Mouse (Mus musculus): ENCODE measurements around the gene Lsm7. TPM values are rescaled to one million over a fixed set of nuclear protein-coding genes. Genes with fewer than 3 reads are reported as not detected.

The Lsm7 gene
- polyA plus RNA-seq, 1 experiment from 2014 or later: 268 TPM

GRCm38 (mm10) chr10:80870993-80871392, 16.0 kb upstream of the Lsm7 start:
- Histone ChIP-seq H3K27me3 (no peaks in the 10 kb centered on the region), H3K27ac (replicated peaks) (no peak overlapping the region), H3K36me3 (peaks cover 16% of the 10 kb centered on the region; the same call in 1 of the 2 replicates), H3K9ac (replicated peaks) (no peak overlapping the region), H3K9me3 (no peaks in the 10 kb centered on the region), H3K4me2 (replicated peaks) (no peak overlapping the region), H3K4me1 (no peaks in the 10 kb centered on the region), H3K4me3 (no peak overlapping the region)
- no peak for ATAC-seq (replicated peaks)
- WGBS: 54% methylated on average over 4 of the region's 6 CpGs

GRCm38 (mm10) chr10:80864446-80864845, 9.4 kb upstream of the Lsm7 start:
- Histone ChIP-seq H3K4me3 (no peak overlapping the region), H3K27me3 (no peaks in the 10 kb centered on the region), H3K9me3 (no peaks in the 10 kb centered on the region), H3K4me2 (replicated peaks) (no peak overlapping the region), H3K36me3 (peaks cover 31% of the 10 kb centered on the region), H3K4me1 (no peaks in the 10 kb centered on the region), H3K9ac (replicated peaks) (no peak overlapping the region), H3K27ac (replicated peaks) (no peak overlapping the region)
- no peak for ATAC-seq (replicated peaks)
- WGBS: 84% methylated on average over 16 of the region's 16 CpGs

- Histone ChIP-seq H3K9me3 (no peaks in the 10 kb centered on the region), H3K4me3 (no peak overlapping the region), H3K9ac (replicated peaks) (no peak overlapping the region), H3K36me3 (peaks cover 19% of the 10 kb centered on the region), H3K4me1 (peaks cover 5% of the 10 kb centered on the region; the same call in 1 of the 2 replicates), H3K27me3 (no peaks in the 10 kb centered on the region), H3K27ac (replicated peaks) (no peak overlapping the region), H3K4me2 (replicated peaks) (no peak overlapping the region)
- ATAC-seq (replicated peaks): no peak
- WGBS: 96% methylated on average over 5 of the region's 5 CpGs
Measured at GRCm38 (mm10) chr10:80862305-80862704, 7.3 kb upstream of the Lsm7 start.

- WGBS: 89% methylated on average over 7 of the region's 7 CpGs
- Histone ChIP-seq H3K9me3 (no peaks in the 10 kb centered on the region), H3K27ac (replicated peaks) (no peak overlapping the region), H3K4me1 (peaks cover 35% of the 10 kb centered on the region), H3K9ac (replicated peaks) (no peak overlapping the region), H3K27me3 (no peaks in the 10 kb centered on the region), H3K4me2 (replicated peaks) (no peak overlapping the region), H3K4me3 (no peak overlapping the region), H3K36me3 (peaks cover 5% of the 10 kb centered on the region)
- no peak for ATAC-seq (replicated peaks)
Measured at GRCm38 (mm10) chr10:80858350-80858935, 3.4 kb upstream of the Lsm7 start.

- Histone ChIP-seq H3K9ac (replicated peaks) (0 out of 2 replicates have a peak overlapping the region, but pooled peaks have one; percentile 3), H3K4me1 (peaks cover 36% of the 10 kb centered on the region), H3K27me3 (no peaks in the 10 kb centered on the region), H3K9me3 (no peaks in the 10 kb centered on the region), H3K36me3 (peaks cover 10% of the 10 kb centered on the region), H3K27ac (replicated peaks) (no peak overlapping the region), H3K4me2 (replicated peaks) (no peak overlapping the region), H3K4me3 (no peak overlapping the region)
- ATAC-seq (replicated peaks): no peak
- WGBS: 70% methylated on average over 3 of the region's 3 CpGs
Measured at GRCm38 (mm10) chr10:80857848-80858247, 2.8 kb upstream of the Lsm7 start.

- Histone ChIP-seq H3K4me3 (no peak overlapping the region), H3K4me2 (replicated peaks) (no peak overlapping the region), H3K27ac (replicated peaks) (no peak overlapping the region), H3K9ac (replicated peaks) (0 out of 2 replicates have a peak overlapping the region, but pooled peaks have one; percentile 3), H3K4me1 (peaks cover 36% of the 10 kb centered on the region), H3K9me3 (no peaks in the 10 kb centered on the region), H3K27me3 (no peaks in the 10 kb centered on the region), H3K36me3 (peaks cover 12% of the 10 kb centered on the region; the same call in 1 of the 2 replicates)
- WGBS: 34% methylated on average over 8 of the region's 8 CpGs
- ATAC-seq (replicated peaks): no peak
Measured at GRCm38 (mm10) chr10:80857386-80857785, 2.4 kb upstream of the Lsm7 start.

GRCm38 (mm10) chr10:80856908-80857307, 1.9 kb upstream of the Lsm7 start:
- H3K4me1 ChIP-seq: peaks cover 36% of the 10 kb centered on the region
- WGBS: 84% methylated on average over 5 of the region's 5 CpGs
- H3K27ac ChIP-seq (replicated peaks): no peak overlapping the region
- H3K36me3 ChIP-seq: peaks cover 16% of the 10 kb centered on the region
- 0 out of 2 replicates have a peak overlapping the region, but pooled peaks have one; percentile 72 for H3K4me3 ChIP-seq
- H3K9ac ChIP-seq (replicated peaks): no peak overlapping the region
- no peaks in the 10 kb centered on the region for H3K9me3 ChIP-seq
- no peak for ATAC-seq (replicated peaks)
- H3K27me3 ChIP-seq: no peaks in the 10 kb centered on the region
- no peak overlapping the region for H3K4me2 ChIP-seq (replicated peaks)

GRCm38 (mm10) chr10:80856267-80856666, 1.3 kb upstream of the Lsm7 start:
- Histone ChIP-seq H3K4me3 (peak overlapping the region; percentile 72), H3K36me3 (peaks cover 20% of the 10 kb centered on the region), H3K4me1 (peaks cover 36% of the 10 kb centered on the region), H3K9me3 (no peaks in the 10 kb centered on the region), H3K27me3 (no peaks in the 10 kb centered on the region), H3K27ac (replicated peaks) (no peak overlapping the region), H3K9ac (replicated peaks) (no peak overlapping the region; the same call in 1 of the 2 replicates), H3K4me2 (replicated peaks) (peak overlapping the region; percentile 96)
- WGBS: 74% methylated on average over 3 of the region's 3 CpGs
- ATAC-seq (replicated peaks): no peak

- peak overlapping the region; percentile 73 for H3K9ac ChIP-seq (replicated peaks)
- peak overlapping the region; percentile 72 for H3K4me3 ChIP-seq
- H3K4me1 ChIP-seq: peaks cover 36% of the 10 kb centered on the region
- 19% methylated on average over 11 of the region's 11 CpGs for WGBS
- H3K27me3 ChIP-seq: no peaks in the 10 kb centered on the region
- no peak overlapping the region for H3K27ac ChIP-seq (replicated peaks)
- peak overlapping the region; percentile 96 for H3K4me2 ChIP-seq (replicated peaks)
- no peaks in the 10 kb centered on the region for H3K9me3 ChIP-seq
- ATAC-seq (replicated peaks): no peak
- peaks cover 26% of the 10 kb centered on the region for H3K36me3 ChIP-seq
Measured at GRCm38 (mm10) chr10:80855749-80856073, 702 bp upstream of the Lsm7 start.

- Histone ChIP-seq H3K36me3 (peaks cover 33% of the 10 kb centered on the region), H3K27ac (replicated peaks) (no peak overlapping the region), H3K9ac (replicated peaks) (no peak overlapping the region), H3K4me2 (replicated peaks) (no peak overlapping the region), H3K9me3 (no peaks in the 10 kb centered on the region), H3K27me3 (peaks cover 13% of the 10 kb centered on the region; the same call in 1 of the 2 replicates), H3K4me3 (no peak overlapping the region), H3K4me1 (peaks cover 11% of the 10 kb centered on the region)
- 10% methylated on average over 10 of the region's 10 CpGs for WGBS
- no peak for ATAC-seq (replicated peaks)
Measured at GRCm38 (mm10) chr10:80848571-80848970, 6.4 kb downstream of the Lsm7 start.

- no peak for ATAC-seq (replicated peaks)
- Histone ChIP-seq H3K4me3 (no peak overlapping the region), H3K27ac (replicated peaks) (no peak overlapping the region), H3K36me3 (peaks cover 7% of the 10 kb centered on the region; the same call in 1 of the 2 replicates), H3K4me1 (peaks cover 16% of the 10 kb centered on the region), H3K27me3 (peaks cover 26% of the 10 kb centered on the region), H3K4me2 (replicated peaks) (no peak overlapping the region), H3K9ac (replicated peaks) (no peak overlapping the region), H3K9me3 (no peaks in the 10 kb centered on the region)
- WGBS: 71% methylated on average over 12 of the region's 12 CpGs
Measured at GRCm38 (mm10) chr10:80845732-80846131, 9.3 kb downstream of the Lsm7 start.

- H3K27ac ChIP-seq (replicated peaks): no peak overlapping the region
- WGBS: 65% methylated on average over 8 of the region's 8 CpGs
Measured at GRCm38 (mm10) chr10:80845055-80845693, 9.8 kb downstream of the Lsm7 start.

More at GRCm38 (mm10) chr10:80845055-80845693, 9.8 kb downstream of the Lsm7 start:
- Histone ChIP-seq H3K4me3 (no peak overlapping the region), H3K9me3 (no peaks in the 10 kb centered on the region), H3K9ac (replicated peaks) (no peak overlapping the region), H3K4me1 (peaks cover 16% of the 10 kb centered on the region), H3K4me2 (replicated peaks) (no peak overlapping the region), H3K27me3 (peaks cover 26% of the 10 kb centered on the region), H3K36me3 (peaks cover 3% of the 10 kb centered on the region; the same call in 1 of the 2 replicates)
- no peak for ATAC-seq (replicated peaks)

Measured in forebrain, embryonic 15.5 days (tissue).